Mouse (Mus musculus) kidney, postnatal 0 days (tissue): ENCODE data around the gene Alppl2. TPM values are rescaled to one million over a fixed set of nuclear protein-coding genes. Genes with fewer than 3 reads are reported as not detected.

ENCODE experiments used
- ATAC-seq: fragments of 200-750 bp; cut with Nextera tagmentation; replicated peaks from 2 replicates; pipeline ENCODE4 v1.8.0; 2017; ENCODE audit warnings: low read depth, moderate number of reproducible peaks, moderate TSS enrichment, moderate library complexity; ENCODE audit not compliant: low FRiP score
- DNase-seq: peaks from one replicate; pipeline ENCODE4 v3.0.0-alpha.2; 2016; ENCODE audit warnings: low spot score
- H3K27ac ChIP-seq: fragments of 300-500 bp; sonication (generic); 2 replicates; pipeline ENCODE4 v1.5.1; 2014; ENCODE audit warnings: mild to moderate bottlenecking
- H3K27me3 ChIP-seq: fragments of 300-500 bp; sonication (generic); 2 replicates; pipeline ENCODE4 v1.6.1; 2014; ENCODE audit warnings: low read length, mixed read lengths; ENCODE audit not compliant: insufficient read depth
- H3K36me3 ChIP-seq: fragments of 300-500 bp; sonication (generic); 2 replicates; pipeline ENCODE4 v1.6.1; 2014; ENCODE audit warnings: low read length, mixed read lengths; ENCODE audit not compliant: insufficient read depth
- H3K4me1 ChIP-seq: fragments of 300-500 bp; sonication (generic); replicated peaks from 2 replicates; pipeline ENCODE4 v1.6.1; 2014; ENCODE audit warnings: antibody characterized with exemption, low read length, mixed read lengths; ENCODE audit not compliant: insufficient read depth
- H3K4me2 ChIP-seq: fragments of 300-500 bp; sonication (generic); 2 replicates; pipeline ENCODE4 v1.6.1; 2014; ENCODE audit warnings: mild to moderate bottlenecking, low read length, moderate library complexity, mixed read lengths
- H3K4me3 ChIP-seq: fragments of 300-500 bp; sonication (generic); replicated peaks from 2 replicates; pipeline ENCODE4 v1.5.1; 2014; ENCODE audit warnings: low read depth, low read length
- H3K9ac ChIP-seq: fragments of 300-500 bp; sonication (generic); 2 replicates; pipeline ENCODE4 v1.6.1; 2014; ENCODE audit warnings: low read depth, low read length
- H3K9me3 ChIP-seq: fragments of 300-500 bp; sonication (generic); replicated peaks from 2 replicates; pipeline ENCODE4 v1.6.1; 2016; ENCODE audit warnings: low read length, inconsistent platforms, mixed read lengths
- CTCF ChIP-seq: IDR thresholded peaks from 2 replicates; pipeline ENCODE4 v1.5.1; 2016; ENCODE audit warnings: antibody characterized with exemption, low read depth, mild to moderate bottlenecking, moderate library complexity
- WGBS: fragments of 180-500 bp; shearing (Covaris S2); extraction: QIAGEN DNeasy Blood & Tissue Kit; methylation state at CpG from one replicate; pipeline ENCODE4 v1.1.7; 2014; 5-methylcytosine and 5-hydroxymethylcytosine counted together
- polyA plus RNA-seq: library from polyadenylated mRNA; unstranded; fragments of >200 nt; fragmentation: Nextera tagmentation; extraction: Ambion mirVana; gene quantifications from 2 replicates; pipeline ENCODE4 v1.2.1, GENCODE M21; 2015

Gene Alppl2
- polyA plus RNA-seq, 1 experiment from 2014 or later: not detected

DNA sequence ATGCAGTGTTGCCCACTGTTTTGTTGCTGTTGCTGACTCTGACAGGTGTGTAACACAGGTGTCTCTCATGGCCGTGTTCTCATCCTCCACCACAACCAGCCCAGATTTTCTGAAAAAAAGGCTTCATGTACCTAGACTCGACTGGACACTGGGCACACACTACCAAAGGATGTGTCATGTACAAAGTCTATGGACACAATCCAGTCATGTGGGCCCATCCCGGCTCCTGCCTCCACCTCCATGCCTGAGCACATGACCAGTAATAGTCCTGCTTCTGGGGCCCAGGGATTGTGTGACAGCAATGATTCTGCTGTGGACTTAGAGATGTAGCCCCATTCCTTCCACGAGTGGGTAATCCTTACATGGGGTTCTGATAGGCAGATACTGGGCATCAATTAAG is 18.8 kb upstream of the Alppl2 start:
- Histone ChIP-seq H3K36me3 (no peaks in the 10 kb centered on the region), H3K27me3 (no peaks in the 10 kb centered on the region), H3K4me3 (no peak overlapping the region), H3K27ac (no peak overlapping the region), H3K4me1 (no peaks in the 10 kb centered on the region), H3K4me2 (no peak overlapping the region), H3K9ac (no peak overlapping the region), H3K9me3 (no peaks in the 10 kb centered on the region)
- DNase-seq (no peak), ATAC-seq (no peak)
- WGBS: 88% methylated on average over 4 of the region's 4 CpGs
- no peak for TF ChIP-seq CTCF

DNA sequence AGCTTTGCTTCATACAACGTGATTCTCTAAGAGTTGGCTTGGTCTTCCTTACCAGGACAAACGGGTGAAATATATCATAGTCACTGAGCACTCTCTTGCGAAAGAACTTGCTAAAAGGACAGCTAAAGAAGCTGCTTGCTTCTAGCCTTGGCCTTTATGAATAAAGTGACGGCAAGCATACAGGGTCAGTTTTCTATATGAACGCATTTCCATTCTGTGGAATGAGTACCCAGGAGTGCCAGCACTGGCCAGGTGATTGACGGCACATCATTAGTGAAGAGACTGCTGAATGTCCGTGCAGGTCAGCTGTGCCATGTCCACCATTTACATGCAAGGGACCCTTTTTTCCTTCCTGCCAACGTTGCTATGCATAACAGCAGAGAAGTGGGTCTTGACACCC is 16.8 kb upstream of the Alppl2 start:
- Histone ChIP-seq H3K27me3 (no peaks in the 10 kb centered on the region), H3K9ac (no peak overlapping the region), H3K36me3 (no peaks in the 10 kb centered on the region), H3K4me3 (no peak overlapping the region), H3K4me2 (no peak overlapping the region), H3K27ac (no peak overlapping the region), H3K9me3 (no peaks in the 10 kb centered on the region), H3K4me1 (no peaks in the 10 kb centered on the region)
- WGBS: 78% methylated on average over 8 of the region's 8 CpGs
- ATAC-seq: no peak
- TF ChIP-seq CTCF: no peak
- DNase-seq: no peak

DNA sequence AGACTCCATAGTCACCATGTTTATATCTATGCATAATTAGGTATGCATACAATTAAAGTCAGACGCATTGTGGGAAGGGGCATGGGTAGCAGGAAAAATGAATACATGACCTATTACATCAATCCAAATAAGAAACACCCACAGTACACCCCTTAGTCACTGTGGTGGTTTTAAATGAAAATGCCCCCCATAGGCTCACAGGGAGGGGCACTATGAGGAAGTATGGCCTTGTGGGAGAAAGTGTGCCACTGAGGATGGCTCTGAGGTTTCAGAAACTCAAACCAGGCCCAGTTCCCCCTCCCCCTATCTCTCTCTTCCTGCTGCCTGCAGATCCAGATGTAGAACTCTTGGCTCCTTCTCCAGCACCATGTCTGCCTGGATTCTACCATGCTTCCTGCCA is 14.2 kb upstream of the Alppl2 start:
- H3K4me2 ChIP-seq: no peak overlapping the region
- no peak for TF ChIP-seq CTCF
- DNase-seq (no peak), ATAC-seq (no peak)
- H3K4me3 ChIP-seq: no peak overlapping the region
- no peaks in the 10 kb centered on the region for H3K27me3 ChIP-seq
- no peaks in the 10 kb centered on the region for H3K36me3 ChIP-seq
- no peak overlapping the region for H3K9ac ChIP-seq
- 81% methylated on average over 1 of the region's 1 CpGs for WGBS
- H3K27ac ChIP-seq: no peak overlapping the region
- H3K4me1 ChIP-seq: no peaks in the 10 kb centered on the region
- no peaks in the 10 kb centered on the region for H3K9me3 ChIP-seq

DNA sequence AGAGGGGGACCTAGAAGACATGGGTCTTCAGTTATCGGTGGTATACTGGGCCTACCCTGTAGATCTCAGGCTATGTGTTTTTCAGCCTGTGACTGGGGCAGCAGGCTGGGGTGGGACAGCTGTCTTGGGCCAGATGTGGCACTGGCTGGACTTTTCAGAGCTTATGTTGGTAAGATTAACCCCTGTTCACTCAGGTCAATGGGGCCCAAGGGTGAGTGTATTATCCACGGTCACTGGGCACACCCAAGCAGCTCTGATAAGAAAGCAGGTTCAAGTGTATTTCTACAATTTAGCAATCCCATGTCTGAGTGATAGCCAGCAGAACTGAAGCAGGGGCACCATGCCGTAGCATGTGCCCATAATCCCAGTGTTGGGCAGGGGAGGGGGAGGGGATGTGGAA is 12.4 kb upstream of the Alppl2 start:
- WGBS: 77% methylated on average over 3 of the region's 3 CpGs
- H3K27ac ChIP-seq: no peak overlapping the region
- no peak overlapping the region for H3K9ac ChIP-seq

DNA sequence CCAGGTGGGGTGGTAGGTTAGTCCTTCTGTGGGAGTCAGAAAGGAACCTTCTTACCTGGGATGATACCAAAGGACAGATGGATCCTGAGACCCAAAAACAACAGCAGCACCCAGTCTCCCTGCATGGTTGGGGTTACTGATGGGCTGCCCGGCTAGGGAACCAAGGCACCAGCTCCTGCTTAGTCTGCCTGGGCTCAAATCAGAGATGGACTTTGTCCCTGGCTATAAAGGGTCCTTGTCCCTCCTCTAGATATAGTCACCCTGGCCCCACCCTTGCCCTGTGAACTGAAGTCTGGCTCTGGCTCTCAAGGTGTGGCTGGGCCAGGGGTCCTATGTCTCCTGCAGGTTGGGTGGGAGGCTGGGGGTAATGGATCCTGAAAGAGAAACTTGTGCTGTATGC is 11.7 kb upstream of the Alppl2 start, which contains the start of gene Alpi:
Alpi (minus strand) TSS at position 196 of the 400 bp plus-strand sequence.
- H3K9me3 ChIP-seq: no peaks in the 10 kb centered on the region
- no peak for TF ChIP-seq CTCF
- ATAC-seq (no peak), DNase-seq (no peak)
- H3K4me1 ChIP-seq: no peaks in the 10 kb centered on the region
- no peak within 1 kb of the TSS for H3K4me2 ChIP-seq
- no peak within 1 kb of the TSS for H3K27ac ChIP-seq
- no peaks in the 10 kb centered on the region for H3K27me3 ChIP-seq
- WGBS: 94% methylated on average over 1 of the region's 1 CpGs
- H3K9ac ChIP-seq: no peak within 1 kb of the TSS
- H3K4me3 ChIP-seq: no peak within 1 kb of the TSS
- H3K36me3 ChIP-seq: no peaks in the 10 kb centered on the region

More for the DNA sequence above, 12.4 kb upstream of the Alppl2 start:
- Histone ChIP-seq H3K9me3 (no peaks in the 10 kb centered on the region), H3K4me2 (no peak overlapping the region), H3K4me3 (no peak overlapping the region), H3K4me1 (no peaks in the 10 kb centered on the region), H3K36me3 (no peaks in the 10 kb centered on the region), H3K27me3 (no peaks in the 10 kb centered on the region)
- no peak for TF ChIP-seq CTCF
- DNase-seq (no peak), ATAC-seq (no peak)

DNA sequence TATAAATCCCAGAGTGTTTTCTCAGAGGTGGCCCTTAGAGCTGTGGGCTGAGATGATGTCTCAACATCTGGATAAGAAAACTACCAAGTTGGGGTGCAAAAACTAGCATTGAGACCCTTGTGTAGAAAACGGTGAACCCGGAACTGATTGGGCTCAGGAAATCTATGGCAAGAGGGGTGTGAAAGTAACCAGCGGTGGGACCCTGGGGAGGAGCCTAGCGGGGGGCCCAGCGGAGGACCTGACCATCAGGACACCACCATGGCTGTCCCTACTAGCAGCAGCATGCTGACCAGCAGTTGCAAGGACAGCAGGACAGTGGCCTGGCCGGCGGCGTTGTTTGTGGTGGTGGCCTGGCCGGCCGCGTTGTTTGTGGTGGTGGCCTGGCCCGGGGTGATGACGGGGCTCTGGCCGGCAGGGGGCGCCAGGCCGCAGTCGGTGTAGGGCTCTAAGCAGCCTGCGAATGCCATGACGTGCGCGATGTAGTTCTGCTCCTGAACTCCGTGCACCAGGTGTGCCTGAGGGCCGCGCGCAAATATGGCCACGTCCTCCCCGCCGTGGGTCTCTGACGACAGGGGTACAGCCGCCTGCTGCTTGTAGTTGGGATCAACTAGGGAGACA is 8.7 kb upstream of the Alppl2 start:
- 15% methylated on average over 30 of the region's 30 CpGs for WGBS

DNA sequence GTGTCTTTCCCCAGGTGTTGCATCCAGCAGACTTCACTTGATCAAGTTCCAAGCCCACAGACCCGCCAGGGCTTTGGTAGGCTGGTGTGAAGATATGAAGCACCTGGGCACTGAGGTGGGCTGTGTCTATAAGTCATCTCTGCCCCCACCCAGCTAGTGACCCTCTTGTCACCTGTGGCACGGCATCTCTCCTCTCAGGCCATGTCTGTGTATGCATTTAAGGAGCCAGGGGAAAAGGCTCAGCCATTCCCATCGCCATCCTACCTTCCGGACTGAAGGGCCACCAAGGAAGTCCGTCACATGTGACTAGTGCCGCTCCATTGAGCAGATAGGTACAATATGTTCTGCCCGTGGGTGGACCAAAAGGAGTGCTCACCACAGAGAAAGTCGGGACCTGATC is 5.9 kb upstream of the Alppl2 start:
- TF ChIP-seq CTCF: no peak
- Histone ChIP-seq H3K4me1 (no peaks in the 10 kb centered on the region), H3K27me3 (no peaks in the 10 kb centered on the region), H3K9ac (no peak overlapping the region), H3K27ac (no peak overlapping the region), H3K4me3 (no peak overlapping the region), H3K9me3 (no peaks in the 10 kb centered on the region), H3K36me3 (no peaks in the 10 kb centered on the region), H3K4me2 (no peak overlapping the region)
- DNase-seq: no peak
- 72% methylated on average over 8 of the region's 8 CpGs for WGBS
- ATAC-seq: no peak

More for the DNA sequence above, 8.7 kb upstream of the Alppl2 start:
- peak; percentile 81 for TF ChIP-seq CTCF
- Histone ChIP-seq H3K9ac (no peak overlapping the region), H3K27ac (no peak overlapping the region), H3K4me3 (no peak overlapping the region), H3K36me3 (no peaks in the 10 kb centered on the region), H3K9me3 (no peaks in the 10 kb centered on the region), H3K27me3 (no peaks in the 10 kb centered on the region), H3K4me2 (peak overlapping the region; percentile 27), H3K4me1 (no peaks in the 10 kb centered on the region)
- peak; percentile 75 for ATAC-seq
- peak; percentile 67 for DNase-seq
